Mouse (Mus musculus): ENCODE results near the gene Flvcr2. TPM values are rescaled to one million over a fixed set of nuclear protein-coding genes. Genes with fewer than 3 reads are reported as not detected.

Flvcr2 gene
- polyA plus RNA-seq, 1 experiment from 2014 or later: 1.5 TPM

DNA sequence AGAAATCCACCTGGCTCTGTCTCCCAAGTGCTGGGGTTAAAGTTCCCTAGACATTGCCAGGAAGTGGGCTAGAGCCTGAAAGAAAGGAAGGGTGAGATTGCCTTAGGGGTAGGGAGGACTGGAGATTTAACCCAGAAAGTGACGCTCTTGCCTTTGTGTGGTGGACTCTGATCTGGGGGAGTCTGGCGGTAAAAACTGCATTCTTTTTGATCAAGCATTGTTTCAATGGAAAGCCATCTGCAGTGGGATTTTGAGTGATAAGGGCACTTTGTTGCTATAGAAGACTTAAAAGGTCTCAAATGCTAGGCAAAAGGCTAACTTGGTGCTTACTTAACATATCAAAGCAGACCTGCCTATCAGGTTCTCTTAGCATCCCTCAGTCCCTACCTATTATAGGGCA lies 6.9 kb downstream of the Flvcr2 start:
- Histone ChIP-seq H3K9me3 (ENCODE audit: control insufficient read depth, low read length) (no peaks in the 10 kb centered on the region), H3K4me2 (ENCODE audit: low read depth) (no peak overlapping the region), H3K4me3 (ENCODE audit: low read depth, low read length) (no peak overlapping the region), H3K27me3 (ENCODE audit: control insufficient read depth, insufficient read depth, low read length) (no peaks in the 10 kb centered on the region), H3K36me3 (ENCODE audit: control insufficient read depth, insufficient read depth, low read length) (no peaks in the 10 kb centered on the region), H3K9ac (ENCODE audit: low read length) (no peak overlapping the region), H3K27ac (ENCODE audit: low read depth, low read length) (no peak overlapping the region), H3K4me1 (ENCODE audit: control insufficient read depth, insufficient read depth, low read length) (no peaks in the 10 kb centered on the region)
- 48% methylated on average over 2 of the region's 2 CpGs for WGBS
- ATAC-seq (ENCODE audit: insufficient read depth, low FRiP score, low TSS enrichment) (no peak), DNase-seq (ENCODE audit: low spot score) (no peak)

DNA sequence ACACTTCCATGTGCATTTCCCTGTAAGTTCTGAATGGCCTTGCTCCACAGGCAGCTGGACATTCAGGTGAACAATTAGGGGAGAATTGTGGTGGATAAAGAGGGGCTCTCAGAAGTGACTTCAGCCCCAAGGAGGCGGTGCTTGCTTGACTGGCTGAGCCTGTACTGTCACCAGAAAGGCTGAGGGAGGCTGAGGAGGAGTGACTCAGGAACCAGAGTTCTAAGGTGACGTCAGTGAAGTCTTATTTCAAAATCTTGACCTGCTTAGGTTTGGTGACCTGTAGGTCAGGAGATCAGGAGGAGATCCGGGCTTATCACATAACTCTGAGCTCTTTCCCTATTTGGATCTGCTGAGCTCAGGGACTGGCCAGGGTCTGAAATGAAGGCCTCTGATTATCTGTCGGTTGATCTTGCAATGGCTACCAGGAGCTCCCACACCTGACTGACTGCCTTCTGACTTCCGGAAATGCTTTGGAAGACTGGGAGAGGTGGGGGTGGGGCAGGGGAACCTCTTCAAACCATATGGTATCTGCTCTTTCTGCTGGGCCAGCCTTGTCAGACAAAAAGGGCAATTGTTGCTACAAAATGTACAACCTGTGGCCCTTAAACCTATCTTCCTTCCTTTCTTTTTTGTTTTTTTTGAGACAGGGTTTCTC lies 8.4 kb downstream of the Flvcr2 start:
- no peak overlapping the region for H3K4me2 ChIP-seq (ENCODE audit: low read depth)
- DNase-seq (ENCODE audit: low spot score) (no peak), ATAC-seq (ENCODE audit: insufficient read depth, low FRiP score, low TSS enrichment) (no peak)
- H3K27ac ChIP-seq (ENCODE audit: low read depth, low read length): no peak overlapping the region
- H3K9me3 ChIP-seq (ENCODE audit: control insufficient read depth, low read length): no peaks in the 10 kb centered on the region
- no peaks in the 10 kb centered on the region for H3K27me3 ChIP-seq (ENCODE audit: control insufficient read depth, insufficient read depth, low read length)
- no peak overlapping the region for H3K4me3 ChIP-seq (ENCODE audit: low read depth, low read length)
- no peak overlapping the region for H3K9ac ChIP-seq (ENCODE audit: low read length)
- H3K36me3 ChIP-seq (ENCODE audit: control insufficient read depth, insufficient read depth, low read length): no peaks in the 10 kb centered on the region
- H3K4me1 ChIP-seq (ENCODE audit: control insufficient read depth, insufficient read depth, low read length): no peaks in the 10 kb centered on the region
- WGBS: 66% methylated on average over 5 of the region's 5 CpGs

DNA sequence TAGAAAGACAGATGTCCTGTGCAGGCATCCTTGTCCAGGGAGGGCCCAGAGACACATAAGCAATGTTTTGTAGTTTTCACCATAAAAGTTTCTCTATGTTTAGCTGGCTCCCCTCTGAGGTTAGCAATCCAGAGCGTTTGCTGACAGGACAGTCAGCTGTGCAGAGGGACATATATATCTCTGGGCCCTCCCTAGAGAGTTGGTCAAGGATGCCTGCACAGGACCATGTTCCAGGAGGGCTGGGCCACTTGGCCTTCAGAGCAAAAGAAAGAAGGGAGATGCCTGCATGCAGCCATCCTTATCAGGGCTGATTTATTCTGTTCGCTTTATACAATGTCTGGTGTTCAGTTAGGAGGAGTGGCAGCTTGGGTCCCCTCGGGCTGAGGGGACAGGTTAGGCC lies 10.1 kb downstream of the Flvcr2 start:
- ATAC-seq (ENCODE audit: insufficient read depth, low FRiP score, low TSS enrichment) (no peak), DNase-seq (ENCODE audit: low spot score) (no peak)
- Histone ChIP-seq H3K9me3 (ENCODE audit: control insufficient read depth, low read length) (no peaks in the 10 kb centered on the region), H3K27me3 (ENCODE audit: control insufficient read depth, insufficient read depth, low read length) (no peaks in the 10 kb centered on the region), H3K36me3 (ENCODE audit: control insufficient read depth, insufficient read depth, low read length) (no peaks in the 10 kb centered on the region), H3K9ac (ENCODE audit: low read length) (no peak overlapping the region), H3K27ac (ENCODE audit: low read depth, low read length) (no peak overlapping the region), H3K4me3 (ENCODE audit: low read depth, low read length) (no peak overlapping the region), H3K4me1 (ENCODE audit: control insufficient read depth, insufficient read depth, low read length) (no peaks in the 10 kb centered on the region), H3K4me2 (ENCODE audit: low read depth) (no peak overlapping the region)
- 92% methylated on average over 3 of the region's 3 CpGs for WGBS

DNA sequence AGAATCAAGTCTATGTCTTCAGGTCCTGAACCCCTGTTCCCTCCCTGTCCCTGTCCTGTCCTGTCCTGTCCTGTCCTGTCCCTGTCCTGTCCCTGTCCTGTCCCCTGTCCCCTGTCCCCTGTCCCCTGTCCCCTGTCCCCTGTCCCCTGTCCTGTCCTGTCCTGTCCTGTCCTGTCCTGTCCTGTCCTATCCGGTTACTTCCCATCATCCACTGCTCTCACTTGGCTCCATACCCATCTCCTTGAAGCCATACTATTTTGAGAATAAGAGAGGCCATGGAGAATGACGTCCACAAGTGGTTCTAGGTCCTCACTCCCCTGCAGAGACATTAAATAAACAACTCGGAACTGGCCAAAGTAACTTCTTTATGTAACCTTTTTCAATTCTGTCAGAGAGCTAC lies 10.7 kb downstream of the Flvcr2 start:
- no peak overlapping the region for H3K4me3 ChIP-seq (ENCODE audit: low read depth, low read length)

GRCm38 (mm10) chr12:85758741-85759140 lies 12.4 kb downstream of the Flvcr2 start:
- Histone ChIP-seq H3K4me3 (ENCODE audit: low read depth, low read length) (no peak overlapping the region), H3K27me3 (ENCODE audit: control insufficient read depth, insufficient read depth, low read length) (no peaks in the 10 kb centered on the region), H3K9ac (ENCODE audit: low read length) (no peak overlapping the region), H3K9me3 (ENCODE audit: control insufficient read depth, low read length) (no peaks in the 10 kb centered on the region), H3K36me3 (ENCODE audit: control insufficient read depth, insufficient read depth, low read length) (no peaks in the 10 kb centered on the region), H3K4me2 (ENCODE audit: low read depth) (no peak overlapping the region), H3K27ac (ENCODE audit: low read depth, low read length) (no peak overlapping the region), H3K4me1 (ENCODE audit: control insufficient read depth, insufficient read depth, low read length) (no peaks in the 10 kb centered on the region)
- WGBS: 90% methylated on average over 8 of the region's 8 CpGs
- ATAC-seq (ENCODE audit: insufficient read depth, low FRiP score, low TSS enrichment): no peak
- no peak for DNase-seq (ENCODE audit: low spot score)

More for the DNA sequence above, 10.7 kb downstream of the Flvcr2 start:
- DNase-seq (ENCODE audit: low spot score) (no peak), ATAC-seq (ENCODE audit: insufficient read depth, low FRiP score, low TSS enrichment) (no peak)
- Histone ChIP-seq H3K9me3 (ENCODE audit: control insufficient read depth, low read length) (no peaks in the 10 kb centered on the region), H3K36me3 (ENCODE audit: control insufficient read depth, insufficient read depth, low read length) (no peaks in the 10 kb centered on the region), H3K9ac (ENCODE audit: low read length) (no peak overlapping the region), H3K27ac (ENCODE audit: low read depth, low read length) (no peak overlapping the region), H3K27me3 (ENCODE audit: control insufficient read depth, insufficient read depth, low read length) (no peaks in the 10 kb centered on the region), H3K4me1 (ENCODE audit: control insufficient read depth, insufficient read depth, low read length) (no peaks in the 10 kb centered on the region), H3K4me2 (ENCODE audit: low read depth) (no peak overlapping the region)
- 78% methylated on average over 3 of the region's 3 CpGs for WGBS

- H3K9me3 ChIP-seq (ENCODE audit: control insufficient read depth, low read length): no peaks in the 10 kb centered on the region
- H3K36me3 ChIP-seq (ENCODE audit: control insufficient read depth, insufficient read depth, low read length): no peaks in the 10 kb centered on the region
- no peaks in the 10 kb centered on the region for H3K4me1 ChIP-seq (ENCODE audit: control insufficient read depth, insufficient read depth, low read length)
- no peak overlapping the region for H3K4me2 ChIP-seq (ENCODE audit: low read depth)
- H3K27ac ChIP-seq (ENCODE audit: low read depth, low read length): no peak overlapping the region
- H3K4me3 ChIP-seq (ENCODE audit: low read depth, low read length): no peak overlapping the region
- 79% methylated on average over 4 of the region's 4 CpGs for WGBS
- no peaks in the 10 kb centered on the region for H3K27me3 ChIP-seq (ENCODE audit: control insufficient read depth, insufficient read depth, low read length)
- no peak for ATAC-seq (ENCODE audit: insufficient read depth, low FRiP score, low TSS enrichment)
- DNase-seq (ENCODE audit: low spot score): no peak
- H3K9ac ChIP-seq (ENCODE audit: low read length): no peak overlapping the region
Observed at GRCm38 (mm10) chr12:85761471-85761870, 15.1 kb downstream of the Flvcr2 start.

- DNase-seq (ENCODE audit: low spot score) (no peak), ATAC-seq (ENCODE audit: insufficient read depth, low FRiP score, low TSS enrichment) (no peak)
- no peaks in the 10 kb centered on the region for H3K9me3 ChIP-seq (ENCODE audit: control insufficient read depth, low read length)
- H3K27ac ChIP-seq (ENCODE audit: low read depth, low read length): no peak overlapping the region
- no peaks in the 10 kb centered on the region for H3K27me3 ChIP-seq (ENCODE audit: control insufficient read depth, insufficient read depth, low read length)
- no peaks in the 10 kb centered on the region for H3K4me1 ChIP-seq (ENCODE audit: control insufficient read depth, insufficient read depth, low read length)
- 65% methylated on average over 1 of the region's 1 CpGs for WGBS
- H3K4me2 ChIP-seq (ENCODE audit: low read depth): no peak overlapping the region
- H3K36me3 ChIP-seq (ENCODE audit: control insufficient read depth, insufficient read depth, low read length): no peaks in the 10 kb centered on the region
- H3K9ac ChIP-seq (ENCODE audit: low read length): no peak overlapping the region
- H3K4me3 ChIP-seq (ENCODE audit: low read depth, low read length): no peak overlapping the region
Observed at GRCm38 (mm10) chr12:85764686-85765085, 18.3 kb downstream of the Flvcr2 start.

- Histone ChIP-seq H3K36me3 (ENCODE audit: control insufficient read depth, insufficient read depth, low read length) (no peaks in the 10 kb centered on the region), H3K4me2 (ENCODE audit: low read depth) (no peak overlapping the region), H3K9ac (ENCODE audit: low read length) (no peak overlapping the region), H3K27me3 (ENCODE audit: control insufficient read depth, insufficient read depth, low read length) (no peaks in the 10 kb centered on the region), H3K27ac (ENCODE audit: low read depth, low read length) (no peak overlapping the region), H3K9me3 (ENCODE audit: control insufficient read depth, low read length) (no peaks in the 10 kb centered on the region), H3K4me3 (ENCODE audit: low read depth, low read length) (no peak overlapping the region), H3K4me1 (ENCODE audit: control insufficient read depth, insufficient read depth, low read length) (no peaks in the 10 kb centered on the region)
- DNase-seq (ENCODE audit: low spot score) (no peak), ATAC-seq (ENCODE audit: insufficient read depth, low FRiP score, low TSS enrichment) (no peak)
- WGBS: 77% methylated on average over 3 of the region's 3 CpGs
Observed at GRCm38 (mm10) chr12:85766287-85766686, 19.9 kb downstream of the Flvcr2 start.

DNA sequence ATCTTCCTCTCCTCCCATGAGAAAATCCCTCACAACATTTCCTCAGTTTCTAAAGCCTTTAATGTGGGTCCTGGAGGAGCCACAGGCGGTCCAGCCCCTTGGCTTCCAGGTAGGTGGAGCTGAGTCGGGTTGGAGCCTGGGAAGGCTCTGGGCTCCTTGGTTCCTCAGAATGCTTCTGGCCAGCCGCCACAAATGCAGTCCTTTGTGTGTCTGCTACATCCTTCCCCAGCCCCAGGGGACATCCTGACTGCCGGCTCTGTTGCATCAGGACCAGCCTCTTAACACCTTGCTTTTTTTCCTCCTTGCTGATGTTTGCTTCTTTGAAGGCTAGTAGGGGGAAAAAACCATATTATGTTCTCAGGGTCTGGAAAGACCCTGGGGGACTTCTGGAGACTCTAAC lies 21.4 kb downstream of the Flvcr2 start:
- DNase-seq (ENCODE audit: low spot score): no peak
- no peak overlapping the region for H3K27ac ChIP-seq (ENCODE audit: low read depth, low read length)
- H3K4me3 ChIP-seq (ENCODE audit: low read depth, low read length): no peak overlapping the region
- H3K27me3 ChIP-seq (ENCODE audit: control insufficient read depth, insufficient read depth, low read length): no peaks in the 10 kb centered on the region
- no peak for ATAC-seq (ENCODE audit: insufficient read depth, low FRiP score, low TSS enrichment)
- H3K4me1 ChIP-seq (ENCODE audit: control insufficient read depth, insufficient read depth, low read length): no peaks in the 10 kb centered on the region
- H3K4me2 ChIP-seq (ENCODE audit: low read depth): no peak overlapping the region
- no peaks in the 10 kb centered on the region for H3K36me3 ChIP-seq (ENCODE audit: control insufficient read depth, insufficient read depth, low read length)
- WGBS: 59% methylated on average over 4 of the region's 4 CpGs
- H3K9me3 ChIP-seq (ENCODE audit: control insufficient read depth, low read length): no peaks in the 10 kb centered on the region
- H3K9ac ChIP-seq (ENCODE audit: low read length): no peak overlapping the region
